In genomic region chr14:44907774-44908173, GRCm38 (mm10) we compare ENCODE assay signal across 17 mouse cellular contexts. TPM values are rescaled to one million over a fixed set of nuclear protein-coding genes. Genes with fewer than 3 reads are reported as not detected.
"Had no signal": no experiment of that assay in that cellular context is flagged by ENCODE, and none has a peak within 500 bp of the region (broad histone marks: within the 10 kb centered on the region; RNA-seq: fewer than 3 reads in every experiment).

No protein-coding gene starts in this region.

- H3K27me3 ChIP-seq: midbrain, embryonic 12.5 days; neural tube, embryonic 12.5 days had no signal

- H3K4me1 ChIP-seq: midbrain, embryonic 10.5 days; midbrain, embryonic 12.5 days; neural tube, embryonic 12.5 days had no signal

- H3K36me3 ChIP-seq: midbrain, embryonic 10.5 days; midbrain, embryonic 12.5 days; neural tube, embryonic 12.5 days had no signal

- H3K9ac ChIP-seq: lung, embryonic 14.5 days; midbrain, embryonic 12.5 days; neural tube, embryonic 12.5 days had no signal

- ATAC-seq: midbrain, embryonic 16.5 days had no signal

- H3K4me2 ChIP-seq: lung, embryonic 14.5 days; midbrain, embryonic 12.5 days; neural tube, embryonic 12.5 days had no signal

- H3K4me3 ChIP-seq: midbrain, embryonic 10.5 days; midbrain, embryonic 12.5 days; neural tube, embryonic 12.5 days had no signal

- H3K27ac ChIP-seq: midbrain, embryonic 10.5 days; midbrain, embryonic 12.5 days; neural tube, embryonic 12.5 days had no signal

- DNase-seq: lung, adult 18-20 months; lung, embryonic 14.5 days; lung, postnatal 10 days; lung, postnatal 4 days; midbrain, embryonic 14.5 days; right cerebral cortex, postnatal 14 days; thymus, adult 18-20 months; thymus, postnatal 14 days; thymus, postnatal 36 days had no signal

- H3K9me3 ChIP-seq: midbrain, embryonic 10.5 days; midbrain, embryonic 12.5 days; neural tube, embryonic 12.5 days had no signal

RNA-seq across cellular contexts. Expression of gene Ptgdr, which starts 48.6 kb away (rescaled TPM):
- total RNA-seq: megakaryocyte-erythroid progenitor cell, adult 5-6 weeks; neutrophil, adult 5-6 weeks had no signal
- polyA plus RNA-seq: liver, embryonic 16.5 days; lung, embryonic 16.5 days; midbrain, embryonic 10.5 days had no signal
